Mouse (Mus musculus) gastrocnemius, adult 8-10 months (tissue): Measurements from ENCODE around the gene Rcsd1. TPM values are rescaled to one million over a fixed set of nuclear protein-coding genes. Genes with fewer than 3 reads are reported as not detected.

ENCODE experiments used
- DNase-seq, 2 experiments: peaks; one replicate each; pipeline ENCODE4 v3.0.0; 2022; ENCODE audit warnings: low spot score in 2 of 2
- total RNA-seq, 4 experiments: library from RNA; stranded (reverse); gene quantifications; 2 replicates each; pipeline ENCODE4 v1.2.4; 2022

The Rcsd1 gene
- total RNA-seq, 4 experiments from 2014 or later = 81.2 to 107 (median 103) TPM

GRCm38 (mm10) chr1:165631136-165631535, 78.4 kb downstream of the Rcsd1 start:
- DNase-seq = no peak

GRCm38 (mm10) chr1:165629975-165630374, 79.6 kb downstream of the Rcsd1 start:
- DNase-seq = no peak

GRCm38 (mm10) chr1:165628603-165629002, 81.0 kb downstream of the Rcsd1 start:
- DNase-seq = no peak

- no peak for DNase-seq
Measured at GRCm38 (mm10) chr1:165625896-165626295, 83.7 kb downstream of the Rcsd1 start.

GRCm38 (mm10) chr1:165625058-165625457, 84.5 kb downstream of the Rcsd1 start:
- DNase-seq = no peak

GRCm38 (mm10) chr1:165618201-165618624, 91.3 kb downstream of the Rcsd1 start:
- peak; percentile 59 to 80 for DNase-seq

GRCm38 (mm10) chr1:165617166-165617891, 92.2 kb downstream of the Rcsd1 start:
- no peak for DNase-seq

GRCm38 (mm10) chr1:165616652-165617051, 92.9 kb downstream of the Rcsd1 start:
- DNase-seq = no peak

GRCm38 (mm10) chr1:165614793-165615192, 94.8 kb downstream of the Rcsd1 start:
- DNase-seq = no peak

GRCm38 (mm10) chr1:165613926-165614325, 95.6 kb downstream of the Rcsd1 start:
- DNase-seq = no peak

- DNase-seq = no peak
Measured at GRCm38 (mm10) chr1:165612714-165613113, 96.8 kb downstream of the Rcsd1 start.

- DNase-seq = no peak
Measured at GRCm38 (mm10) chr1:165610321-165610999, 99.1 kb downstream of the Rcsd1 start.

- no peak for DNase-seq
Measured at GRCm38 (mm10) chr1:165609495-165610320, 99.8 kb downstream of the Rcsd1 start.

- DNase-seq = no peak
Measured at GRCm38 (mm10) chr1:165608904-165609303, 100.7 kb downstream of the Rcsd1 start.

- no peak for DNase-seq
Measured at GRCm38 (mm10) chr1:165605774-165606173, 103.8 kb downstream of the Rcsd1 start.

GRCm38 (mm10) chr1:165605108-165605507, 104.4 kb downstream of the Rcsd1 start:
- no peak for DNase-seq

- DNase-seq = no peak
Measured at GRCm38 (mm10) chr1:165604203-165604602, 105.4 kb downstream of the Rcsd1 start.

- DNase-seq = no peak
Measured at GRCm38 (mm10) chr1:165603218-165603617, 106.3 kb downstream of the Rcsd1 start.

GRCm38 (mm10) chr1:165601775-165602280, 107.7 kb downstream of the Rcsd1 start:
- no peak for DNase-seq
